Mouse (Mus musculus) NIH3T3 (cell line): ENCODE data around the gene Akt3.

ENCODE experiments used
- DNase-seq: peaks from one replicate; pipeline ENCODE4 v3.0.0-alpha.2; 2012; ENCODE audit warnings: low read depth

Gene Akt3

DNA sequence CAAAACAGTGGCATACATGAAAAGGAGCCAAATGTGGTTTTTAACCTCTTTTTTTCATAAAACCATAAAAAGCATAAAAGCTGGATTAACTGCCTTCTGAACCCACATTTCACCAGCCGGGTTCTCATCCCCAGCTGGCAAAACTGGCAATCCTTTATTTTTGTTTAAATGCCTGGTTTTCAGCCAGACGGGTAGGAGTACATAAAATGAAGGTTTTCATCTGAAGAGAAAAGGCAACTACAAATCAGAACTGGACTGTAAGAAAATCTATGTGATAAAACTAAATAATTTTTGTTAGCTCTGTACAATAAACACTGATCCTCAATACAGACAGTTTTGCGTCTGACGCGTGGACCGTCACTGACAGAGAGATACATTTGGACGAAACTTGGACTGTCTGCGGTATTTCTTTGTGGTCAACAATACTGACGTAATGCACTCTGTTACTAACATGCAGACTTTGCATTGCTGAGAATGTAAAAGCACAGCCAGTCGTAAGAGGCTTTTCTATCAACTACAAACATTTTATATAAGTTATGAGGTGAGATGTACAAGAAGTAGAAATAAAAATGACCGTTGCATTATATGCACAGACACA is 206.5 kb downstream of the Akt3 start:
- DNase-seq, result no peak

DNA sequence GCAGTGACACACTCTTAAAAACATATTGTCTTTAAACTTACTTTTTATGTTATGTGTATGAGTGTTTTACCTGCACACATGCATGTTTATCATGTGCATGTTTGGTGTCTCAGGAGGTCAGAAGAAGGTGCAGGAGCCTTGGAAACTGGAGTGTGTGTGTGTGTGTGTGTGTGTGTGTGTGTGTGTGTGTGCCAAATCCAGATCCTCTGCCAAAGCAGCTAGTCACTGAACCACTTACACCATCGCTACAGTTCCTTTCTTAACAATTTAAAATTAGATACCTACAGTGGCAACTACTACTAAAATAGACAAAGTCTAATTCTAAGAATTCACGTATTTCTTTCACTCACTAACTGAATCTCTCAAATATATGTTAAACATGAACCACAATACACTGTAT is 209.2 kb downstream of the Akt3 start:
- DNase-seq, result no peak

GRCm38 (mm10) chr1:177046963-177047362 is 211.0 kb downstream of the Akt3 start:
- DNase-seq, result no peak

DNA sequence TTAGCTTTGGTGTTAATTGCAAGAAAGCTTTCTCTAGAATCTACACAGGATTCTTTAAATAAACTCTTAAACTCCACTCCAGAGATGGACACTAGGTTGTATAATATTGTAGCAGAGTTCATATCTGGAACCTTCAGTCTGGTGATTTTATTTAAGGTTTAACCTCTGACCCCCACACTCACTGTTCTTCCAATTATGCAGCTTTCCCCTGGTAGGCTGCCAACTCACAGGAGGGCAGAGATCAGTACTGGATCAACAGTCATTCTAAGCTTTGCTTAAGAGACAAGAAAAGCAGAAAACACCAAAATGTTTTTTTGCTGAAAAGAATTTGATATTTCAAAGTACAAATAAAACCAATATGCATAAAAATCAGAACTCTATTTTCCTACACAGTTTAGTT is 212.1 kb downstream of the Akt3 start:
- peak; percentile 61 for DNase-seq

DNA sequence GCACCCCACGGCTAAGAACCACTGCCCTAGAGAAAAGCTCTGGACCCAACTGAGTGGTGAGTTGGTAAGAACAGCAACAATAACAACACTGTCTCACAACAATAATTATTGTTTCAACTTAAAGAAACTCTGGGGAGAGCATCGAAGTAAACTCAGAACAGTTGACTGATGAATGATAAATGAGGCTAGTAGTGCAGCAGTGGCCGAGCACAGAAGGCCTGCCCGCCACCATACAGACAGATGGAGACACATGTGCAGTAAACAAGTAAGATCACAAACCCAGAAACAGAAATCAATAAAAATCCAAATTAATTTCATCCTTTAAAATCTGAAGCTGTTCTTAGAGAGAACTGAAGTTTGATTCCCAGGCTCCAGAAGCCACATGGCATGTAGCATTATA is 217.9 kb downstream of the Akt3 start:
- DNase-seq, result no peak

- no peak for DNase-seq
Measured at GRCm38 (mm10) chr1:177039093-177039674, 218.8 kb downstream of the Akt3 start.

- no peak for DNase-seq
Measured at GRCm38 (mm10) chr1:177038383-177038782, 219.6 kb downstream of the Akt3 start.

DNA sequence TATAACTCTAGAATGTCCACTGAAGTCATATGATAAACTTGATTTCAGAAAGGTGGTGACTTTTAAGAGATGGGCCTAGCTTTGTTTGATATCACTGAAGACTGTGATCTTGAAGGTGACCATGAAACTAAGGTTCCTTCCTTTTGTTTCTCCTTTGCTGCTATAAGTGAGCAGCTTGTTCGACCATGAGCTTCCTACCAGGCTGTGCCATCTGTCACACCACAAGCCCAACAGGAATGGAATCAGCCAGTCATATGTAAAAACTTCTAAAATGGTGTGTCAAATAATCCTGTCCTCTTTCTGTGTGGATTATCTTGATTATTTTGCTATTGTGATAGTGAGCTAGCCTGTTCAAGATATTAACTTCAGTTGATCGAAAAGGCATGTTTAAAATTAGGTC is 222.5 kb downstream of the Akt3 start:
- DNase-seq, result no peak

DNA sequence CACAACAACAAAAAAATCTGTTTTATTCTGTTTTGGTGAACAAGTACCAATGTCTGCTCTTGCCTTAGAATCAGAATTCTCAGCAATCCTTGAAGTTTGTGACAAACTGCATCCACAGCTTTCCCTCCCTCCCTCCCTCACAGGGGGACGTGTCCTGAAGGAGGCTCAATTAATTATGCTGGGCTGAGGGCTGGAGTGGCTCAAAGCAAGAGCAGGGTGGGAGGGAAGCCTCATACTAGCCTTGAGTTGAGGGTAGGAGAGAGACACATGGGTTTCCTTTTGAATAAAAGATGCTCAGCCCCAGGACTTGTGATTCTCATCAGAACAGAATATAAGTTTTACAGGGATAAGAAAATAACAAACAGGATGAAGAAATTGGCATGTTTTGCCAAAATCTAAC is 225.8 kb downstream of the Akt3 start:
- no peak for DNase-seq

DNA sequence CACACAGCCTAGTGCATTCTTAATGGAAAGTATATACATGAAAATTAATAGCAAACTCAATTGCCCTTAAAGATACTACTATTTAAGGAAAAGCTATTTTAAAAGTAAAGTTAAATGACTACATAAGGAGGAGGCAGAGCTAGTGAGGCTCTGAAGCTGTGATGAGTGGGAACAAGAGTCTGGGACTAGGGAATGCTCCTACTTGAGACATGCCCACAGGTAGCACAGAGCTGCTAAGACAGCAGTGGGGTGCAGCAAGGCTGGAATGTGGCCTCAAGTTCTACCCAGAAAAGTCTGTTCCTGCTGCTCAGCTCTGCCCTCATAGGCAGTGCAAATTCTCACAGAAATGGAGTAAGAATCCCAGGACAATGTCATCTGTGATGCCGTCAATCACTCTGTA is 226.8 kb downstream of the Akt3 start:
- no peak for DNase-seq

GRCm38 (mm10) chr1:177030669-177031068 is 227.3 kb downstream of the Akt3 start:
- peak; percentile 52 for DNase-seq

GRCm38 (mm10) chr1:177029032-177029431 is 229.0 kb downstream of the Akt3 start:
- no peak for DNase-seq

- DNase-seq, result no peak
Measured at GRCm38 (mm10) chr1:177027706-177028105, 230.3 kb downstream of the Akt3 start.

DNA sequence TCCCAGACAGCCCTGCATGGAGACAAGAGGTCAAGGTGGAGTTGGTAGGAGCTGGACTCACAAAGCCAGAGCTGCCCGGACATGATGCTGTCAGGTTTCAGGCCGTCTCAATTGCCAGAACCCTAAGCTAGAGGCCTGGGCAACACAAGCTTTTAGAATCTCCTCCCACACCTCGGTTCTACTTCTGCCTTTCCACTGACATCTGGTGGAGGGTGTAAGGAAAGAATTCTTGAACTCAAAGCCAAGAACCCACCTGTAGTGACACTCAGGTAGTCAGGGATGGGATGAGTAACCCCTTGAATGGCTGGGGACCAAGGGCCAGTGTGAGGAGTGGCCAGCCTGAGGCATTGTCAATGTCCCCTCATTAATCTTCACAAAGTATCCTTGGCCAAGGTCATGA is 235.3 kb downstream of the Akt3 start:
- no peak for DNase-seq

- no peak for DNase-seq
Measured at GRCm38 (mm10) chr1:177019668-177020067, 238.3 kb downstream of the Akt3 start.

DNA sequence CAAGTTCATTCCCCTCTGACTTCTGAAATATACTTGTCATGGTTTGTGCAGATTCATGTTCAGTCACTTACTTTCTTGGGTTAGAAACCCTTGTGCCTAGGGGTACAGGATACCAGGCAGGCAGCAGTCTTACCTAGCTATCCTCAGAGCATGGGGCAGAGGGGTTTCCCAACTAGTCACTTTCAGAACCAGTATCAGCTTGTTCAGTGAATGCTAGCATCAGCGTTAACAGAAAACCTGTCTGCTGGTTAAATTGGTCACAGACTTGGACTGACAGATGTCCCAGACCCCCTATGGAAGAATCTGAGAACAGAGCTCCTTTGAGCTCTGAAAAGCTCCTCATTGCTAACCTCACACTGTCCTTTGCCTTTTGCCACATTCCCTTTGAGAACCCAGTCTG is 239.3 kb downstream of the Akt3 start:
- no peak for DNase-seq

- no peak for DNase-seq
Measured at GRCm38 (mm10) chr1:177016729-177017128, 241.3 kb downstream of the Akt3 start.

- DNase-seq, result no peak
Measured at GRCm38 (mm10) chr1:177015917-177016316, 242.1 kb downstream of the Akt3 start.

- peak; percentile 63 for DNase-seq
Measured at GRCm38 (mm10) chr1:177014921-177015439, 243.0 kb downstream of the Akt3 start.

DNA sequence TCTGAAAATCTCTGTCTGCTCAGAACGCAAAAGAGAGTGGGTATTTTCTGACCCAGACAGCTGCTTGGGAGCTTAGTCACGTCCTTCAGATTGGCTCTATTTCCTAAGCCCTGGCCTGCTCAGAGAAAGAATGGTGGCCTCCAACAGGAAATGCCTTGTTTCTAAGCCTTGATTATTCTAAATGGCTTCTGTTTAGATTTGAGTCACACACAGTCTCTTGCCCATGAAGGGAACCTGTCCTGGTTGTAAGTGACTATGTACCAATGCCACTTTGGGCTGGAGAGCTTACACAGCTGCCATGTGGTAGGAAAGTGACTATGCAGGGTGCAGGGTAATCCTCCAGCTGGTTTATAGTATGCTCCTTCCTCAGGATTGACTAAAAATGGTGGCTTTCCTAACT is 243.7 kb downstream of the Akt3 start:
- peak; percentile 72 for DNase-seq

GRCm38 (mm10) chr1:177013776-177014175 is 244.2 kb downstream of the Akt3 start:
- DNase-seq, result peak; percentile 75

- DNase-seq, result no peak
Measured at GRCm38 (mm10) chr1:177013313-177013712, 244.7 kb downstream of the Akt3 start.

DNA sequence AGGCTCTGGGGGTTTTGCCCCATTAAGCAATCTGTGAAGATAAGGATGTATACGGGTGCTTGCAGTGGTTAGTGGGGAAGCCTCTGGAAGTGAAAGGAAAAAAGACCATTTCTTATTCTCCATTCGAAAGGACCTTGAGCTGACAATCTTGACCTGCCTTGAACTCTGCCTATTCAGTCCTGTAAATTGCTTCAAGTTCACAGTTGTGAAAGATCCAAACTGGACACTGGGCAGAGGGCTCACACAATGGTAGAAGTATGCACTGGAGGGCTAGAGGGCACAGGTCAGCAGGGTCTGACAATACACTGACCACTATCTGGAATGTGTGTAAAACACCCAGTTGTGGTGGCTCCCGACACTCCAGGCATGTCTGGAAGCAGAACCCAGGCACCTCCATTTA is 245.2 kb downstream of the Akt3 start:
- DNase-seq, result no peak

DNA sequence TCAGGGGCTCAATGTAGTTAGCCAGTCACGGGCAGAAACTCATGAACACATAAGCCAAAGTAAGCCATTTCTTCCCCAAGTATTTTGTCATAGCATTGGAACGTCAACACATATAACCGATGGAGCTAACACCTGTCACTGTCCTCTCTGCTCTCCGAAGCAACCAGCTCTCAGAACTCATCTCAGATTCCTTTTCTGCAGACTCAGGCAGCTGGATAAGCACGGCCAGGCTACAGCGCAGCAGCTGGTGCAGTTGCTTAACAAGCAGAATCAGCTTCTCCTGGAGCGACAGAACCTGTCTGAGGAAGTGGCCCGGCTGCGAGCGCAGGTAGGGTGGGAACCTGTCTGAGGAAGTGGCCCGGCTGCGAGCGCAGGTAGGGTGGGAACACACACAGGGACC is 246.3 kb downstream of the Akt3 start:
- no peak for DNase-seq
